Mouse (Mus musculus): ENCODE measurements at regions not wholly inside any gene's neighbourhood (a gene's known extent, or its start where the extent isn't known, plus 50 kb on each side); places are given as distances from the start of the nearest gene placed in this dataset.

DNA sequence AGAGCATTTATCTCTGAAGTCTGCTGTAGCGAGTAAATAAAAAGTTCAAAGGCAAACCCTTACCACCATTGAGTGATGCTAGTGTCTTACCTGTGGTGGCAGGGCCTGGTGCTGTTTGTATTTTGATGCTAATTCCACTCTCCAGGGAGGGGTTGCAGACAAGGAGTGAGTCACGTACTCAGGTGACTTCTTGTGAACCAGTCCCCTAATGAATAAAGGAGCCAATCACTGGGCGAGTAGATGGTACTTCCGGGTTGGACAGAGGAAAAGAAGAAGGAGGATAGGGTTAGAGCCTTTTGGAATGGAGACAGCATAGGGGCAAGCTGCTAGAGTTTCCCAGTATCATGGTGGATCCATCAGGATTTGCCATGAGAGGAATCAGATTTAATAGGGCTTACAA is 370.5 kb downstream of the Adam3 start:
- H3K4me3 ChIP-seq: no peak overlapping the region

GRCm38 (mm10) chr8:24353842-24354241 is 371.8 kb downstream of the Adam3 start:
- Histone ChIP-seq H3K27ac (ENCODE audit: poor library complexity, severe bottlenecking) (no peak overlapping the region), H3K4me3 (no peak overlapping the region), H3K4me1 (replicated peaks) (0 out of 2 replicates have a peak, but pooled peaks cover 5% of the 10 kb centered on the region), H3K27me3 (replicated peaks) (no peaks in the 10 kb centered on the region), H3K36me3 (no peaks in the 10 kb centered on the region), H3K4me2 (no peak overlapping the region), H3K9me3 (replicated peaks) (0 out of 2 replicates have a peak, but pooled peaks cover 3% of the 10 kb centered on the region), H3K9ac (no peak overlapping the region)
- WGBS: 70% methylated on average over 7 of the region's 7 CpGs
- no peak for ATAC-seq (ENCODE audit: insufficient number of reproducible peaks, low FRiP score)

More for the DNA sequence above, 370.5 kb downstream of the Adam3 start:
- H3K9ac ChIP-seq: no peak overlapping the region
- H3K36me3 ChIP-seq: no peaks in the 10 kb centered on the region
- no peak overlapping the region for H3K4me2 ChIP-seq
- H3K9me3 ChIP-seq (replicated peaks): peaks cover 5% of the 10 kb centered on the region; the same call in 1 of the 2 replicates
- peaks cover 10% of the 10 kb centered on the region; the same call in 1 of the 2 replicates for H3K4me1 ChIP-seq (replicated peaks)
- no peak overlapping the region for H3K27ac ChIP-seq (ENCODE audit: poor library complexity, severe bottlenecking)
- WGBS: 74% methylated on average over 4 of the region's 4 CpGs
- no peak for ATAC-seq (ENCODE audit: insufficient number of reproducible peaks, low FRiP score)
- no peaks in the 10 kb centered on the region for H3K27me3 ChIP-seq (replicated peaks)

DNA sequence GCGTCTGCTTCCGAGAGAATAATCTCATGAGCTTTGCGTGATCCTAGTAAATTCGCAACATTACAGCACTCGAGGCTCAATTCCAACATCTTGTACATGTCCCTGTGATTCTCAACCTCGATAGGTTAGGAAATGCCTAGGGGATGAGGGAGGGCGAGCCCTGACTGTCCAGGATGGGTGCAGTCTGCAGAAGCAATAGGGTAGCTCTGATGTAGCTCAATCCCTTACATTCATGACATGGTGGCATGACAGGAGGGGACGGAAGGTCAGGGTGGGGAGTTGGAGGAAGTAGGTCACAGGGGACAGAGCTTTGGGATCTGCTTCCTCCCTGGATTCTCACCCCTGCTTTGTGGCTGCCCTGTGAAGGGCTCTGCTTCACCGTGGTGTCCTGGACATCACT is 373.3 kb downstream of the Adam3 start:
- Histone ChIP-seq H3K27me3 (replicated peaks) (no peaks in the 10 kb centered on the region), H3K9me3 (replicated peaks) (0 out of 2 replicates have a peak, but pooled peaks cover 3% of the 10 kb centered on the region), H3K4me1 (replicated peaks) (0 out of 2 replicates have a peak, but pooled peaks cover 5% of the 10 kb centered on the region), H3K27ac (ENCODE audit: poor library complexity, severe bottlenecking) (no peak overlapping the region), H3K4me3 (no peak overlapping the region), H3K9ac (no peak overlapping the region), H3K4me2 (no peak overlapping the region), H3K36me3 (no peaks in the 10 kb centered on the region)
- WGBS: 62% methylated on average over 9 of the region's 9 CpGs
- no peak for ATAC-seq (ENCODE audit: insufficient number of reproducible peaks, low FRiP score)

GRCm38 (mm10) chr8:24351760-24352159 is 373.9 kb downstream of the Adam3 start:
- H3K27me3 ChIP-seq (replicated peaks): no peaks in the 10 kb centered on the region
- H3K4me3 ChIP-seq: no peak overlapping the region
- H3K27ac ChIP-seq (ENCODE audit: poor library complexity, severe bottlenecking): no peak overlapping the region
- ATAC-seq (ENCODE audit: insufficient number of reproducible peaks, low FRiP score): no peak
- WGBS: 10% methylated on average over 6 of the region's 6 CpGs
- H3K4me1 ChIP-seq (replicated peaks): 0 out of 2 replicates have a peak, but pooled peaks cover 5% of the 10 kb centered on the region
- H3K9me3 ChIP-seq (replicated peaks): 0 out of 2 replicates have a peak, but pooled peaks cover 3% of the 10 kb centered on the region
- 0 out of 2 replicates have a peak overlapping the region, but pooled peaks have one; percentile 38 for H3K9ac ChIP-seq
- H3K4me2 ChIP-seq: peak overlapping the region; percentile 53
- no peaks in the 10 kb centered on the region for H3K36me3 ChIP-seq

GRCm38 (mm10) chr8:24346390-24347113 is 379.1 kb downstream of the Adam3 start:
- no peak for ATAC-seq (ENCODE audit: insufficient number of reproducible peaks, low FRiP score)

DNA sequence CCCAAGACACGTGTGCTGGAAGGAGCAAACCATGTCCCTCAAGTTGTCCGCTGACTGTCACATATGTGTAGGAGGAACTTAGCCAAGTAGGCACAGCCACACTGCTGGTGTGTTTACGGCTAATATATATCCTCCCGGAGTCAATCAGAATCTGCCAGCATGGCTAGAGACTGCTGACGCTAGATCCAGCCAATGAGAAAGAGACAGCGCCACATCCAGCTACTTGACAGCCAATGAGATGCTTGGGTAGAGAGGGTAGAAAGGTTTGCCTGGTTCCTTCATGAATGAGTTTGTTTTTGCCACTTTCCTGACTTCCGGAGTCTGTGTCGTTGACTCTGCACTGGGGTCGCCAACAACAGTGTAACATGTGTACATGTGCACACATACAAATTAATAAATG is 387.0 kb downstream of the Adam3 start:
- Histone ChIP-seq H3K27ac (ENCODE audit: poor library complexity, severe bottlenecking) (no peak overlapping the region), H3K9ac (no peak overlapping the region), H3K9me3 (replicated peaks) (no peaks in the 10 kb centered on the region), H3K36me3 (no peaks in the 10 kb centered on the region), H3K4me2 (no peak overlapping the region), H3K4me3 (no peak overlapping the region), H3K27me3 (replicated peaks) (0 out of 2 replicates have a peak, but pooled peaks cover under 1% of the 10 kb centered on the region), H3K4me1 (replicated peaks) (no peaks in the 10 kb centered on the region)
- ATAC-seq (ENCODE audit: insufficient number of reproducible peaks, low FRiP score): no peak
- WGBS: 87% methylated on average over 9 of the region's 9 CpGs

More at GRCm38 (mm10) chr8:24346390-24347113, 379.1 kb downstream of the Adam3 start:
- WGBS: 71% methylated on average over 6 of the region's 6 CpGs
- H3K4me2 ChIP-seq: no peak overlapping the region
- H3K36me3 ChIP-seq: no peaks in the 10 kb centered on the region
- no peaks in the 10 kb centered on the region for H3K27me3 ChIP-seq (replicated peaks)
- H3K9me3 ChIP-seq (replicated peaks): no peaks in the 10 kb centered on the region
- H3K4me3 ChIP-seq: no peak overlapping the region
- no peak overlapping the region for H3K9ac ChIP-seq
- H3K4me1 ChIP-seq (replicated peaks): no peaks in the 10 kb centered on the region
- H3K27ac ChIP-seq (ENCODE audit: poor library complexity, severe bottlenecking): no peak overlapping the region

DNA sequence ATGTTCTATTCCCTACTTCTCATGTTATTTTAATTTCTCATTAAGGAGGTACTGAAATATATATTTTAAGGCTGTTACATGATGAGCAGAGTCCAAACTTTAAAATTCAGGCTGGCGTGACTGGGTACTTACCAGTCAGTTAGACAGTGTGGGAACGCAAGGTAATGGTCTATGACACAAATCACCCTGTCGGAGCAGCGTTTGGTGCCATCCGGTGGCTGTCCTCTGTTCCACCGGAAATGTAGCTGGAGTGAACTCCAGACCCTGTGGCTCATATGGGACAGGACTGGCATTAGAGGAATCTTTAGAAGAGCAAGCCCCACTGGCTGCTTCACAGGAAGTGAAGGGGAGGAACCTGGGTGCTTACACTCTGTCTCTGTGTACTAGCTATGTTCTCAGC is 388.0 kb downstream of the Adam3 start:
- Histone ChIP-seq H3K9ac (no peak overlapping the region), H3K4me3 (no peak overlapping the region), H3K27ac (ENCODE audit: poor library complexity, severe bottlenecking) (no peak overlapping the region), H3K27me3 (replicated peaks) (0 out of 2 replicates have a peak, but pooled peaks cover 2% of the 10 kb centered on the region), H3K9me3 (replicated peaks) (no peaks in the 10 kb centered on the region), H3K4me1 (replicated peaks) (no peaks in the 10 kb centered on the region), H3K4me2 (no peak overlapping the region), H3K36me3 (no peaks in the 10 kb centered on the region)
- no peak for ATAC-seq (ENCODE audit: insufficient number of reproducible peaks, low FRiP score)
- WGBS: 60% methylated on average over 6 of the region's 6 CpGs

DNA sequence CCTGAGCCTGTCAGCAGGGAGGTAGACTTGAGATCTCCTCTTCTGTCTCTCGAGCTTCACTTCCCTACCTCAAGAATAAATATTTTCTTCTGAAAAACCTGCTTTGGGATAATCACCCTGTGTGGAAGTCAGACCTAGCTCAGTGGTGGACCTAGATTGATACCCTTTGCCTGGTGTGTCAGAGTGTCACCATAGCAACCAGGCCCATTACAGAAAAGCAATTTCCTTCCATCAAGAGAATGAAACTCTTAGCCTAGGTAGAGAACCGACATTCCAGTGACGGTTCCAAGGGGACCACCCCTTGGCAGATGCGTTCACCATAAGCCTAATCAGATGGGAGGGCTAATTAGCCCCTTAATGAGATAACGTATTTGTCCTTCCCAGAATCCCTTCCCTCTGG is 389.9 kb downstream of the Adam3 start:
- H3K27ac ChIP-seq (ENCODE audit: poor library complexity, severe bottlenecking): no peak overlapping the region
- no peak overlapping the region for H3K4me3 ChIP-seq
- H3K36me3 ChIP-seq: no peaks in the 10 kb centered on the region
- H3K9me3 ChIP-seq (replicated peaks): no peaks in the 10 kb centered on the region
- 0 out of 2 replicates have a peak, but pooled peaks cover 2% of the 10 kb centered on the region for H3K27me3 ChIP-seq (replicated peaks)
- ATAC-seq (ENCODE audit: insufficient number of reproducible peaks, low FRiP score): no peak
- H3K9ac ChIP-seq: no peak overlapping the region
- H3K4me2 ChIP-seq: no peak overlapping the region
- 51% methylated on average over 5 of the region's 5 CpGs for WGBS
- no peaks in the 10 kb centered on the region for H3K4me1 ChIP-seq (replicated peaks)

- Histone ChIP-seq H3K4me1 (replicated peaks) (no peaks in the 10 kb centered on the region), H3K4me2 (no peak overlapping the region), H3K4me3 (no peak overlapping the region), H3K9ac (no peak overlapping the region), H3K36me3 (no peaks in the 10 kb centered on the region), H3K9me3 (replicated peaks) (no peaks in the 10 kb centered on the region), H3K27ac (ENCODE audit: poor library complexity, severe bottlenecking) (no peak overlapping the region), H3K27me3 (replicated peaks) (0 out of 2 replicates have a peak, but pooled peaks cover 2% of the 10 kb centered on the region)
- 74% methylated on average over 4 of the region's 4 CpGs for WGBS
- ATAC-seq (ENCODE audit: insufficient number of reproducible peaks, low FRiP score): no peak
Observed at GRCm38 (mm10) chr8:24333705-24334104, 391.9 kb downstream of the Adam3 start.

GRCm38 (mm10) chr8:24310893-24311292 is 414.8 kb downstream of the Adam3 start:
- no peak for ATAC-seq (ENCODE audit: insufficient number of reproducible peaks, low FRiP score)
- WGBS: 71% methylated on average over 4 of the region's 4 CpGs
- Histone ChIP-seq H3K4me1 (replicated peaks) (no peaks in the 10 kb centered on the region), H3K4me3 (no peak overlapping the region), H3K9ac (no peak overlapping the region), H3K27ac (ENCODE audit: poor library complexity, severe bottlenecking) (no peak overlapping the region), H3K27me3 (replicated peaks) (no peaks in the 10 kb centered on the region), H3K4me2 (no peak overlapping the region), H3K36me3 (no peaks in the 10 kb centered on the region), H3K9me3 (replicated peaks) (no peaks in the 10 kb centered on the region; the same call in 1 of the 2 replicates)

DNA sequence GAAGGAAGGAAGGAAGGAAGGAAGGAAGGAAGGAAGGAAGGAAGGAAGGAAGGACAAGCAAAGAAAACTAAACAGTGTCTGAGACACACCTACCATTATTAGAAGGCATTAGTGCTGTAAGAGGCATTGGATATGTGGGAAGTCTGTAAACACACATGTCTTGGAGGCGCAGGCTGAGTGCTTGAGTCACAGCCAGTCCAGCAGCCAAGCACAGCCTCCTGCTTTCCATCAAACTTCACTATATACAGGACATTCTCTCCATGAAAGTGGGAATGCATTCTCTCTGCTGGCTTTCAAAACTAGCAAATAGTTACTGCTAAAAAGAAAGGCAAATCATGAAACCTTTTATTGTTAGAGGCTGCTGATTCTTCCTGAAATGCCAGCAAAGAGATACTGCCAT is 431.1 kb downstream of the Adam3 start:
- Histone ChIP-seq H3K9ac (no peak overlapping the region), H3K9me3 (replicated peaks) (peaks cover 7% of the 10 kb centered on the region), H3K4me3 (no peak overlapping the region), H3K27me3 (replicated peaks) (no peaks in the 10 kb centered on the region; the same call in none of the 2 replicates), H3K27ac (ENCODE audit: poor library complexity, severe bottlenecking) (no peak overlapping the region), H3K4me1 (replicated peaks) (0 out of 2 replicates have a peak, but pooled peaks cover 10% of the 10 kb centered on the region), H3K36me3 (no peaks in the 10 kb centered on the region), H3K4me2 (no peak overlapping the region)
- no peak for ATAC-seq (ENCODE audit: insufficient number of reproducible peaks, low FRiP score)
- 56% methylated on average over 1 of the region's 1 CpGs for WGBS
